Mouse (Mus musculus) lung, embryonic 14.5 days (tissue): ENCODE measurements around the gene Rps27l. TPM values are rescaled to one million over a fixed set of nuclear protein-coding genes. Genes with fewer than 3 reads are reported as not detected.

Source experiments
- ATAC-seq: fragments of 200-750 bp; cut with Nextera tagmentation; 2 replicates; pipeline ENCODE4 v1.8.0; 2017; ENCODE audit warnings: mild to moderate bottlenecking, moderate TSS enrichment, moderate library complexity; ENCODE audit not compliant: insufficient read depth
- DNase-seq: peaks from one replicate; pipeline ENCODE4 v3.0.0-alpha.2; 2015
- H3K27ac ChIP-seq: fragments of 300-500 bp; sonication (generic); 2 replicates; pipeline ENCODE4 v1.5.1; 2014; ENCODE audit warnings: low read depth, mild to moderate bottlenecking, moderate library complexity
- H3K27me3 ChIP-seq: fragments of 300-500 bp; sonication (generic); 2 replicates; pipeline ENCODE4 v1.6.1; 2014; ENCODE audit warnings: low read length, control low read depth; ENCODE audit not compliant: insufficient read depth
- H3K36me3 ChIP-seq: fragments of 300-500 bp; sonication (generic); 2 replicates; pipeline ENCODE4 v1.6.1; 2014; ENCODE audit warnings: control low read depth; ENCODE audit not compliant: insufficient read depth
- H3K4me1 ChIP-seq: fragments of 300-500 bp; sonication (generic); 2 replicates; pipeline ENCODE4 v1.6.1; 2014; ENCODE audit warnings: antibody characterized with exemption, control low read depth; ENCODE audit not compliant: insufficient read depth
- H3K4me2 ChIP-seq: fragments of 300-500 bp; sonication (generic); 2 replicates; pipeline ENCODE4 v1.6.1; 2014; ENCODE audit warnings: mild to moderate bottlenecking
- H3K4me3 ChIP-seq: fragments of 300-500 bp; sonication (generic); 2 replicates; pipeline ENCODE4 v1.5.1; 2014; ENCODE audit warnings: low read depth, low read length
- H3K9ac ChIP-seq: fragments of 300-500 bp; sonication (generic); 2 replicates; pipeline ENCODE4 v1.6.1; 2014
- H3K9me3 ChIP-seq: fragments of 300-500 bp; sonication (generic); 2 replicates; pipeline ENCODE4 v1.6.1; 2016; ENCODE audit warnings: low read depth, low read length, control low read depth
- CTCF ChIP-seq: IDR thresholded peaks from 2 replicates; pipeline ENCODE4 v1.5.1; 2016; ENCODE audit warnings: antibody characterized with exemption, low read depth
- WGBS: fragments of 180-500 bp; shearing (Covaris S2); extraction: QIAGEN DNeasy Blood & Tissue Kit; methylation state at CpG from one replicate; pipeline ENCODE4 v1.1.7; 2014; 5-methylcytosine and 5-hydroxymethylcytosine counted together
- polyA plus RNA-seq: library from polyadenylated mRNA; unstranded; fragments of >200 nt; fragmentation: Nextera tagmentation; extraction: Ambion mirVana; gene quantifications from 2 replicates; pipeline ENCODE4 v1.2.1, GENCODE M21; 2014

Gene Rps27l
- polyA plus RNA-seq, 1 experiment from 2014 or later = 656 TPM

GRCm38 (mm10) chr9:66971116-66971515, 25.2 kb downstream of the Rps27l start:
- DNase-seq (no peak), ATAC-seq (no peak)
- Histone ChIP-seq H3K27me3 (no peaks in the 10 kb centered on the region), H3K27ac (no peak overlapping the region), H3K4me2 (no peak overlapping the region), H3K4me1 (no peaks in the 10 kb centered on the region), H3K36me3 (peaks cover 13% of the 10 kb centered on the region; the same call in 1 of the 2 replicates), H3K4me3 (no peak overlapping the region), H3K9me3 (no peaks in the 10 kb centered on the region), H3K9ac (no peak overlapping the region)
- WGBS = 81% methylated on average over 8 of the region's 8 CpGs
- TF ChIP-seq CTCF = no peak

GRCm38 (mm10) chr9:66974721-66975225, 28.9 kb downstream of the Rps27l start:
- Histone ChIP-seq H3K27ac (peak overlapping the region; percentile 82), H3K9me3 (no peaks in the 10 kb centered on the region), H3K4me1 (no peaks in the 10 kb centered on the region), H3K4me2 (peak overlapping the region; percentile 77), H3K4me3 (peak overlapping the region; percentile 79), H3K36me3 (0 out of 2 replicates have a peak, but pooled peaks cover 10% of the 10 kb centered on the region), H3K9ac (peak overlapping the region; percentile 68), H3K27me3 (no peaks in the 10 kb centered on the region)
- peak; percentile 81 for DNase-seq
- no peak for TF ChIP-seq CTCF
- WGBS = under 1% methylated on average over 41 of the region's 41 CpGs
- ATAC-seq = peak; percentile 86

GRCm38 (mm10) chr9:66975239-66975645, 29.4 kb downstream of the Rps27l start, which contains the start of gene Lactb:
Lactb (minus strand) TSS chr9:66975484.
- Histone ChIP-seq H3K36me3 (0 out of 2 replicates have a peak, but pooled peaks cover 6% of the 10 kb centered on the region), H3K27ac (peak within 1 kb of the TSS; percentile 82), H3K27me3 (no peaks in the 10 kb centered on the region), H3K4me2 (peak within 1 kb of the TSS; percentile 77), H3K4me1 (no peaks in the 10 kb centered on the region), H3K9me3 (no peaks in the 10 kb centered on the region), H3K9ac (peak within 1 kb of the TSS; percentile 68), H3K4me3 (peak within 1 kb of the TSS; percentile 79)
- peak; percentile 94 for DNase-seq
- TF ChIP-seq CTCF = no peak
- peak; percentile 98 for ATAC-seq
- 1% methylated on average over 32 of the region's 32 CpGs for WGBS

GRCm38 (mm10) chr9:66977121-66977520, 31.2 kb downstream of the Rps27l start:
- Histone ChIP-seq H3K27ac (no peak overlapping the region), H3K4me3 (no peak overlapping the region), H3K4me2 (no peak overlapping the region), H3K4me1 (no peaks in the 10 kb centered on the region), H3K9ac (no peak overlapping the region), H3K36me3 (no peaks in the 10 kb centered on the region), H3K27me3 (no peaks in the 10 kb centered on the region), H3K9me3 (no peaks in the 10 kb centered on the region)
- TF ChIP-seq CTCF = no peak
- DNase-seq = no peak
- 67% methylated on average over 5 of the region's 5 CpGs for WGBS
- no peak for ATAC-seq

- WGBS = 92% methylated on average over 1 of the region's 1 CpGs
- Histone ChIP-seq H3K4me1 (no peaks in the 10 kb centered on the region), H3K9ac (no peak overlapping the region), H3K9me3 (no peaks in the 10 kb centered on the region), H3K27me3 (no peaks in the 10 kb centered on the region), H3K4me3 (no peak overlapping the region), H3K4me2 (no peak overlapping the region), H3K27ac (no peak overlapping the region), H3K36me3 (no peaks in the 10 kb centered on the region)
- TF ChIP-seq CTCF = no peak
- no peak for ATAC-seq
- no peak for DNase-seq
Measured at GRCm38 (mm10) chr9:66977982-66978381, 32.1 kb downstream of the Rps27l start.

- TF ChIP-seq CTCF = no peak
- DNase-seq (no peak), ATAC-seq (no peak)
- Histone ChIP-seq H3K9me3 (no peaks in the 10 kb centered on the region), H3K27ac (no peak overlapping the region), H3K27me3 (no peaks in the 10 kb centered on the region), H3K4me1 (no peaks in the 10 kb centered on the region), H3K4me2 (no peak overlapping the region), H3K36me3 (no peaks in the 10 kb centered on the region), H3K9ac (no peak overlapping the region), H3K4me3 (no peak overlapping the region)
- WGBS = 65% methylated on average over 1 of the region's 1 CpGs
Measured at GRCm38 (mm10) chr9:66978468-66978867, 32.6 kb downstream of the Rps27l start.

- Histone ChIP-seq H3K27ac (no peak overlapping the region), H3K4me1 (no peaks in the 10 kb centered on the region), H3K4me3 (no peak overlapping the region), H3K27me3 (no peaks in the 10 kb centered on the region), H3K9ac (no peak overlapping the region), H3K4me2 (no peak overlapping the region), H3K9me3 (no peaks in the 10 kb centered on the region), H3K36me3 (no peaks in the 10 kb centered on the region)
- WGBS = 7% methylated on average over 5 of the region's 5 CpGs
- peak; percentile 90 for TF ChIP-seq CTCF
- ATAC-seq (no peak; the same call in 1 of the 2 replicates), DNase-seq (peak; percentile 88)
Measured at GRCm38 (mm10) chr9:66980458-66980857, 34.6 kb downstream of the Rps27l start.
